Mouse (Mus musculus): ENCODE data around the gene Clip1. TPM values are rescaled to one million over a fixed set of nuclear protein-coding genes. Genes with fewer than 3 reads are reported as not detected.

Gene Clip1
- polyA plus RNA-seq, 1 experiment from 2014 or later: 74.3 TPM

- Histone ChIP-seq H3K27ac (ENCODE audit: low read depth, low read length) (no peak overlapping the region), H3K9ac (ENCODE audit: low read depth, low read length) (no peak overlapping the region), H3K9me3 (ENCODE audit: control insufficient read depth, low read length) (no peaks in the 10 kb centered on the region), H3K4me1 (ENCODE audit: control insufficient read depth, insufficient read depth, low read depth, low read length) (no peaks in the 10 kb centered on the region), H3K4me2 (ENCODE audit: low read length) (no peak overlapping the region), H3K4me3 (ENCODE audit: low read length) (no peak overlapping the region), H3K36me3 (ENCODE audit: control insufficient read depth, insufficient read depth, low read length) (peaks cover 41% of the 10 kb centered on the region), H3K27me3 (replicated peaks; ENCODE audit: control insufficient read depth, insufficient read depth, low read length) (no peaks in the 10 kb centered on the region)
- no peak for ATAC-seq
- WGBS: 57% methylated on average over 11 of the region's 11 CpGs
Observed at GRCm38 (mm10) chr5:123700625-123701024, 16.2 kb upstream of the Clip1 start.

GRCm38 (mm10) chr5:123699198-123699597, 14.8 kb upstream of the Clip1 start:
- Histone ChIP-seq H3K9me3 (ENCODE audit: control insufficient read depth, low read length) (no peaks in the 10 kb centered on the region), H3K36me3 (ENCODE audit: control insufficient read depth, insufficient read depth, low read length) (peaks cover 37% of the 10 kb centered on the region), H3K4me1 (ENCODE audit: control insufficient read depth, insufficient read depth, low read depth, low read length) (no peaks in the 10 kb centered on the region), H3K27ac (ENCODE audit: low read depth, low read length) (no peak overlapping the region), H3K4me2 (ENCODE audit: low read length) (no peak overlapping the region), H3K9ac (ENCODE audit: low read depth, low read length) (no peak overlapping the region), H3K4me3 (ENCODE audit: low read length) (no peak overlapping the region), H3K27me3 (replicated peaks; ENCODE audit: control insufficient read depth, insufficient read depth, low read length) (no peaks in the 10 kb centered on the region)
- WGBS: 20% methylated on average over 3 of the region's 3 CpGs
- ATAC-seq: no peak

GRCm38 (mm10) chr5:123696961-123697360, 12.5 kb upstream of the Clip1 start:
- Histone ChIP-seq H3K27ac (ENCODE audit: low read depth, low read length) (no peak overlapping the region), H3K4me3 (ENCODE audit: low read length) (no peak overlapping the region), H3K9me3 (ENCODE audit: control insufficient read depth, low read length) (no peaks in the 10 kb centered on the region), H3K9ac (ENCODE audit: low read depth, low read length) (no peak overlapping the region), H3K4me2 (ENCODE audit: low read length) (no peak overlapping the region), H3K4me1 (ENCODE audit: control insufficient read depth, insufficient read depth, low read depth, low read length) (no peaks in the 10 kb centered on the region), H3K36me3 (ENCODE audit: control insufficient read depth, insufficient read depth, low read length) (peaks cover 17% of the 10 kb centered on the region), H3K27me3 (replicated peaks; ENCODE audit: control insufficient read depth, insufficient read depth, low read length) (no peaks in the 10 kb centered on the region)
- 81% methylated on average over 4 of the region's 4 CpGs for WGBS
- ATAC-seq: no peak

GRCm38 (mm10) chr5:123696244-123696643, 11.8 kb upstream of the Clip1 start:
- H3K4me2 ChIP-seq (ENCODE audit: low read length): no peak overlapping the region
- no peaks in the 10 kb centered on the region for H3K27me3 ChIP-seq (replicated peaks; ENCODE audit: control insufficient read depth, insufficient read depth, low read length)
- H3K36me3 ChIP-seq (ENCODE audit: control insufficient read depth, insufficient read depth, low read length): peaks cover 15% of the 10 kb centered on the region
- no peaks in the 10 kb centered on the region for H3K4me1 ChIP-seq (ENCODE audit: control insufficient read depth, insufficient read depth, low read depth, low read length)
- H3K4me3 ChIP-seq (ENCODE audit: low read length): no peak overlapping the region
- no peak overlapping the region for H3K9ac ChIP-seq (ENCODE audit: low read depth, low read length)
- H3K27ac ChIP-seq (ENCODE audit: low read depth, low read length): no peak overlapping the region
- WGBS: 91% methylated on average over 7 of the region's 7 CpGs
- no peak for ATAC-seq
- H3K9me3 ChIP-seq (ENCODE audit: control insufficient read depth, low read length): no peaks in the 10 kb centered on the region

GRCm38 (mm10) chr5:123694468-123694867, 10.1 kb upstream of the Clip1 start:
- ATAC-seq: no peak
- no peak overlapping the region for H3K27ac ChIP-seq (ENCODE audit: low read depth, low read length)
- H3K27me3 ChIP-seq (replicated peaks; ENCODE audit: control insufficient read depth, insufficient read depth, low read length): no peaks in the 10 kb centered on the region
- H3K36me3 ChIP-seq (ENCODE audit: control insufficient read depth, insufficient read depth, low read length): 0 out of 2 replicates have a peak, but pooled peaks cover 6% of the 10 kb centered on the region
- H3K4me1 ChIP-seq (ENCODE audit: control insufficient read depth, insufficient read depth, low read depth, low read length): no peaks in the 10 kb centered on the region
- WGBS: 53% methylated on average over 6 of the region's 6 CpGs
- no peak overlapping the region for H3K4me2 ChIP-seq (ENCODE audit: low read length)
- H3K9ac ChIP-seq (ENCODE audit: low read depth, low read length): no peak overlapping the region
- no peaks in the 10 kb centered on the region for H3K9me3 ChIP-seq (ENCODE audit: control insufficient read depth, low read length)
- H3K4me3 ChIP-seq (ENCODE audit: low read length): no peak overlapping the region

GRCm38 (mm10) chr5:123683377-123684220, 819 bp downstream of the Clip1 start:
- H3K4me1 ChIP-seq (ENCODE audit: control insufficient read depth, insufficient read depth, low read depth, low read length): peaks cover 26% of the 10 kb centered on the region
- peak; percentile 55 for ATAC-seq
- under 1% methylated on average over 56 of the region's 92 CpGs for WGBS
- H3K4me3 ChIP-seq (ENCODE audit: low read length): peak overlapping the region; percentile 85
- H3K9me3 ChIP-seq (ENCODE audit: control insufficient read depth, low read length): no peaks in the 10 kb centered on the region
- H3K27me3 ChIP-seq (replicated peaks; ENCODE audit: control insufficient read depth, insufficient read depth, low read length): no peaks in the 10 kb centered on the region
- H3K36me3 ChIP-seq (ENCODE audit: control insufficient read depth, insufficient read depth, low read length): no peaks in the 10 kb centered on the region
- peak overlapping the region; percentile 80 for H3K4me2 ChIP-seq (ENCODE audit: low read length)
- H3K9ac ChIP-seq (ENCODE audit: low read depth, low read length): peak overlapping the region; percentile 99
- H3K27ac ChIP-seq (ENCODE audit: low read depth, low read length): peak overlapping the region; percentile 100

GRCm38 (mm10) chr5:123683043-123683376, 1.4 kb downstream of the Clip1 start:
- peak overlapping the region; percentile 99 for H3K9ac ChIP-seq (ENCODE audit: low read depth, low read length)
- H3K4me2 ChIP-seq (ENCODE audit: low read length): peak overlapping the region; percentile 80
- H3K27me3 ChIP-seq (replicated peaks; ENCODE audit: control insufficient read depth, insufficient read depth, low read length): no peaks in the 10 kb centered on the region
- ATAC-seq: no peak
- H3K9me3 ChIP-seq (ENCODE audit: control insufficient read depth, low read length): no peaks in the 10 kb centered on the region
- peak overlapping the region; percentile 100 for H3K27ac ChIP-seq (ENCODE audit: low read depth, low read length)
- H3K4me1 ChIP-seq (ENCODE audit: control insufficient read depth, insufficient read depth, low read depth, low read length): peaks cover 26% of the 10 kb centered on the region
- WGBS: 2% methylated on average over 6 of the region's 6 CpGs
- no peaks in the 10 kb centered on the region for H3K36me3 ChIP-seq (ENCODE audit: control insufficient read depth, insufficient read depth, low read length)
- peak overlapping the region; percentile 85 for H3K4me3 ChIP-seq (ENCODE audit: low read length)

GRCm38 (mm10) chr5:123682372-123682771, 2.0 kb downstream of the Clip1 start:
- no peaks in the 10 kb centered on the region for H3K9me3 ChIP-seq (ENCODE audit: control insufficient read depth, low read length)
- WGBS: 32% methylated on average over 4 of the region's 4 CpGs
- H3K4me2 ChIP-seq (ENCODE audit: low read length): peak overlapping the region; percentile 80
- peak overlapping the region; percentile 99; the same call in 1 of the 2 replicates for H3K9ac ChIP-seq (ENCODE audit: low read depth, low read length)
- peaks cover 26% of the 10 kb centered on the region for H3K4me1 ChIP-seq (ENCODE audit: control insufficient read depth, insufficient read depth, low read depth, low read length)
- no peaks in the 10 kb centered on the region for H3K27me3 ChIP-seq (replicated peaks; ENCODE audit: control insufficient read depth, insufficient read depth, low read length)
- peak overlapping the region; percentile 85 for H3K4me3 ChIP-seq (ENCODE audit: low read length)
- H3K36me3 ChIP-seq (ENCODE audit: control insufficient read depth, insufficient read depth, low read length): no peaks in the 10 kb centered on the region
- no peak for ATAC-seq
- H3K27ac ChIP-seq (ENCODE audit: low read depth, low read length): no peak overlapping the region

GRCm38 (mm10) chr5:123679546-123680263, 4.7 kb downstream of the Clip1 start:
- Histone ChIP-seq H3K4me3 (ENCODE audit: low read length) (no peak overlapping the region), H3K36me3 (ENCODE audit: control insufficient read depth, insufficient read depth, low read length) (no peaks in the 10 kb centered on the region), H3K9ac (ENCODE audit: low read depth, low read length) (no peak overlapping the region), H3K4me2 (ENCODE audit: low read length) (no peak overlapping the region), H3K27me3 (replicated peaks; ENCODE audit: control insufficient read depth, insufficient read depth, low read length) (no peaks in the 10 kb centered on the region), H3K27ac (ENCODE audit: low read depth, low read length) (no peak overlapping the region), H3K9me3 (ENCODE audit: control insufficient read depth, low read length) (no peaks in the 10 kb centered on the region), H3K4me1 (ENCODE audit: control insufficient read depth, insufficient read depth, low read depth, low read length) (peaks cover 22% of the 10 kb centered on the region)
- ATAC-seq: no peak
- 32% methylated on average over 5 of the region's 5 CpGs for WGBS

All from hindbrain, embryonic 16.5 days (tissue).